Mouse (Mus musculus) yolk sac, embryonic 10.5 days (tissue): Measurements from ENCODE around the gene Frmd4b.
"Not testable (repeated sequence)": the region's sequence is repeated elsewhere in the genome, so short reads cannot be mapped to it uniquely, and the experiment has no call there.

Source experiments
- DNase-seq: peaks from one replicate; pipeline ENCODE4 v3.0.0-alpha.2; 2017; ENCODE audit warnings: low spot score

Gene Frmd4b

GRCm38 (mm10) chr6:97413453-97413852 is 203.9 kb downstream of the Frmd4b start:
- DNase-seq, result peak; percentile 79

- no peak for DNase-seq
Measured at GRCm38 (mm10) chr6:97412403-97412802, 204.9 kb downstream of the Frmd4b start.

GRCm38 (mm10) chr6:97411327-97411726 is 206.0 kb downstream of the Frmd4b start:
- no peak for DNase-seq

- peak; percentile 87 for DNase-seq
Measured at GRCm38 (mm10) chr6:97409467-97410239, 207.7 kb downstream of the Frmd4b start.

GRCm38 (mm10) chr6:97407914-97408313 is 209.4 kb downstream of the Frmd4b start:
- DNase-seq, result no peak

GRCm38 (mm10) chr6:97407425-97407824 is 209.9 kb downstream of the Frmd4b start:
- no peak for DNase-seq

GRCm38 (mm10) chr6:97405311-97405710 is 212.0 kb downstream of the Frmd4b start:
- DNase-seq, result no peak

- no peak for DNase-seq
Measured at GRCm38 (mm10) chr6:97402822-97403472, 214.4 kb downstream of the Frmd4b start.

- no peak for DNase-seq
Measured at GRCm38 (mm10) chr6:97400446-97400845, 216.9 kb downstream of the Frmd4b start.

GRCm38 (mm10) chr6:97397935-97398334 is 219.4 kb downstream of the Frmd4b start:
- DNase-seq, result no peak

GRCm38 (mm10) chr6:97396957-97397354 is 220.4 kb downstream of the Frmd4b start:
- no peak for DNase-seq

GRCm38 (mm10) chr6:97396351-97396956 is 220.9 kb downstream of the Frmd4b start:
- DNase-seq, result no peak

- no peak for DNase-seq
Measured at GRCm38 (mm10) chr6:97395477-97396350, 221.6 kb downstream of the Frmd4b start.

GRCm38 (mm10) chr6:97394473-97395075 is 222.8 kb downstream of the Frmd4b start:
- DNase-seq, result no peak

GRCm38 (mm10) chr6:97392912-97393311 is 224.4 kb downstream of the Frmd4b start:
- DNase-seq, result no peak

GRCm38 (mm10) chr6:97387388-97387787 is 230.0 kb downstream of the Frmd4b start:
- no peak for DNase-seq

GRCm38 (mm10) chr6:97384918-97385317 is 232.4 kb downstream of the Frmd4b start:
- DNase-seq, result no peak

GRCm38 (mm10) chr6:97381275-97381674 is 236.1 kb downstream of the Frmd4b start:
- no peak for DNase-seq

- no peak for DNase-seq
Measured at GRCm38 (mm10) chr6:97370947-97371346, 246.4 kb downstream of the Frmd4b start.

GRCm38 (mm10) chr6:97370460-97370859 is 246.9 kb downstream of the Frmd4b start:
- no peak for DNase-seq

GRCm38 (mm10) chr6:97363846-97364245 is 253.5 kb downstream of the Frmd4b start:
- DNase-seq, result no peak

GRCm38 (mm10) chr6:97357606-97358005 is 259.7 kb downstream of the Frmd4b start:
- DNase-seq, result not testable (repeated sequence)
